In genomic region chr9:15534110-15534509, GRCm38 (mm10) we compare ENCODE assay signal across 23 mouse cellular contexts. TPM values are rescaled to one million over a fixed set of nuclear protein-coding genes. Genes with fewer than 3 reads are reported as not detected.
DNase-seq lines count a peak whose midpoint lies in the region; ATAC-seq and TF ChIP-seq lines count a peak whose summit lies in the region.
"Had no signal": no experiment of that assay in that cellular context is flagged by ENCODE, and none has a peak within 500 bp of the region (broad histone marks: within the 10 kb centered on the region; RNA-seq: fewer than 3 reads in every experiment).

No protein-coding gene starts in this region.

- no peak overlapping the region for H3K9ac ChIP-seq in kidney, postnatal 0 days (ENCODE audit: low read depth, low read length)
- H3K9ac ChIP-seq: embryonic facial prominence, embryonic 15.5 days; forebrain, embryonic 15.5 days; limb, embryonic 15.5 days; liver, embryonic 15.5 days; midbrain, embryonic 15.5 days; neural tube, embryonic 13.5 days had no signal

- ATAC-seq in kidney, postnatal 0 days (replicated peaks; ENCODE audit: low FRiP score, low read depth), result no peak
- ATAC-seq: forebrain, embryonic 15.5 days; lung, postnatal 0 days; midbrain, embryonic 15.5 days had no signal

- H3K4me1 ChIP-seq in kidney, postnatal 0 days (replicated peaks; ENCODE audit: insufficient read depth, low read length), result peaks cover 19% of the 10 kb centered on the region

- no peak overlapping the region for H3K27ac ChIP-seq in kidney, postnatal 0 days
- H3K27ac ChIP-seq: embryonic facial prominence, embryonic 15.5 days; forebrain, embryonic 15.5 days; left cerebral cortex, adult 2 months; limb, embryonic 15.5 days; liver, embryonic 15.5 days; macrophage; midbrain, embryonic 15.5 days; neural tube, embryonic 13.5 days had no signal

- DNase-seq in kidney, postnatal 0 days (ENCODE audit: low spot score), result peak; percentile 14
- no peak for DNase-seq in kidney, adult 8-10 months
- DNase-seq in CD4-positive helper T cell, adult 2 months (ENCODE audit: low read depth, low spot score), result peak; percentile 45
- peak; percentile 23 for DNase-seq in T-cell, adult 2 months (ENCODE audit: low spot score)
- peak; percentile 74 for DNase-seq in splenic B cell, adult 2 months (ENCODE audit: low read depth, low spot score)
- no peak for DNase-seq in layer of hippocampus, adult 18-20 months (ENCODE audit: low spot score in 2 of 2)
- DNase-seq in gastrocnemius, postnatal 14 days, result no peak
- DNase-seq: adrenal gland, postnatal 14 days; cerebellum, adult 9-10 months; gastrocnemius, postnatal 25 days; kidney, adult 11 months; left cerebral cortex, postnatal 4 days; right cerebral cortex, postnatal 4 days had no signal

- no peaks in the 10 kb centered on the region for H3K27me3 ChIP-seq in kidney, postnatal 0 days (ENCODE audit: insufficient read depth, low read length)
- no peaks in the 10 kb centered on the region for H3K27me3 ChIP-seq in splenic B cell, adult 2 months (ENCODE audit: control insufficient read depth, insufficient read depth, low read length, poor library complexity, severe bottlenecking)
- H3K27me3 ChIP-seq: embryonic facial prominence, embryonic 15.5 days; forebrain, embryonic 15.5 days; limb, embryonic 15.5 days; liver, embryonic 15.5 days; midbrain, embryonic 15.5 days; neural tube, embryonic 13.5 days had no signal

- no peak overlapping the region for H3K4me2 ChIP-seq in kidney, postnatal 0 days (ENCODE audit: low read length)
- H3K4me2 ChIP-seq: embryonic facial prominence, embryonic 15.5 days; forebrain, embryonic 15.5 days; limb, embryonic 15.5 days; liver, embryonic 15.5 days; midbrain, embryonic 15.5 days; neural tube, embryonic 13.5 days had no signal

- 0 out of 2 replicates have a peak, but pooled peaks cover 4% of the 10 kb centered on the region for H3K36me3 ChIP-seq in kidney, postnatal 0 days (ENCODE audit: insufficient read depth, low read length)
- no peaks in the 10 kb centered on the region for H3K36me3 ChIP-seq in splenic B cell, adult 2 months (ENCODE audit: control insufficient read depth, insufficient read depth, low read length, poor library complexity, severe bottlenecking)
- H3K36me3 ChIP-seq: embryonic facial prominence, embryonic 15.5 days; forebrain, embryonic 15.5 days; G1E; limb, embryonic 15.5 days; midbrain, embryonic 15.5 days; neural tube, embryonic 13.5 days had no signal

- no peak for TF ChIP-seq CTCF in kidney, postnatal 0 days (IDR thresholded peaks at IDR 0.05; ENCODE audit: low read depth)

- intact Hi-C loops in gastrocnemius, postnatal 14 days (cut with DNase I; ENCODE audit: low total_unique reads), result no loop called here

- 90% methylated on average over 2 of the region's 2 CpGs for WGBS in kidney, postnatal 0 days

- no peak overlapping the region for H3K4me3 ChIP-seq in kidney, postnatal 0 days (replicated peaks; ENCODE audit: low read depth, low read length)
- H3K4me3 ChIP-seq: embryonic facial prominence, embryonic 15.5 days; forebrain, embryonic 15.5 days; left cerebral cortex, adult 2 months; limb, embryonic 15.5 days; liver, embryonic 15.5 days; midbrain, embryonic 15.5 days; neural tube, embryonic 13.5 days had no signal

- no peaks in the 10 kb centered on the region for H3K9me3 ChIP-seq in kidney, postnatal 0 days (replicated peaks; ENCODE audit: low read length)
- H3K9me3 ChIP-seq: embryonic facial prominence, embryonic 15.5 days; forebrain, embryonic 15.5 days; G1E; limb, embryonic 15.5 days; liver, embryonic 15.5 days; midbrain, embryonic 15.5 days; neural tube, embryonic 13.5 days had no signal

RNA-seq across cellular contexts. Expression of gene Smco4, which starts 40.9 kb away (rescaled TPM):
- polyA plus RNA-seq in kidney, postnatal 0 days (2015; fragmentation: Nextera tagmentation; extraction: Ambion mirVana), result 3.7 and 3.9 TPM in 2 replicates
- 1 to 10 TPM; 6.4 to 7.5 TPM for total RNA-seq in layer of hippocampus, adult 18-20 months (2021)
- 10 to 100 TPM; 12.9 to 16.9 TPM for total RNA-seq in gastrocnemius, postnatal 14 days (2021)
- polyA plus RNA-seq: G1E had no signal

Comparison
In these comparisons a context has a peak if more than half of its experiments do, and no peak if none do; other contexts are left out.
1. DNase-seq: peak in kidney, postnatal 0 days (single experiment), CD4-positive helper T cell, adult 2 months (single experiment), T-cell, adult 2 months (single experiment) and splenic B cell, adult 2 months (single experiment); none in kidney, adult 8-10 months (0 of 2), layer of hippocampus, adult 18-20 months (0 of 2) and gastrocnemius, postnatal 14 days (single experiment).